Mouse (Mus musculus): Measurements from ENCODE around the gene Stra6. TPM values are rescaled to one million over a fixed set of nuclear protein-coding genes. Genes with fewer than 3 reads are reported as not detected.

Gene Stra6
- polyA plus RNA-seq, 1 experiment from 2014 or later: 9.9 TPM

- no peaks in the 10 kb centered on the region for H3K27me3 ChIP-seq (replicated peaks; ENCODE audit: control insufficient read depth, insufficient read depth, low read length)
- peak overlapping the region; percentile 40; the same call in 1 of the 2 replicates for H3K9ac ChIP-seq (ENCODE audit: low read length)
- no peaks in the 10 kb centered on the region for H3K9me3 ChIP-seq (replicated peaks; ENCODE audit: control insufficient read depth, low read length)
- WGBS: 34% methylated on average over 6 of the region's 6 CpGs
- DNase-seq (ENCODE audit: low spot score): peak; percentile 86
- peak; percentile 51 for ATAC-seq
- H3K4me3 ChIP-seq (ENCODE audit: low read depth, low read length): no peak overlapping the region
- peak overlapping the region; percentile 99 for H3K27ac ChIP-seq (ENCODE audit: low read depth, low read length)
- peaks cover 62% of the 10 kb centered on the region for H3K4me1 ChIP-seq (ENCODE audit: control insufficient read depth, insufficient read depth, low read length)
- H3K36me3 ChIP-seq (ENCODE audit: control insufficient read depth, insufficient read depth, low read length): no peaks in the 10 kb centered on the region
- peak overlapping the region; percentile 46; the same call in 1 of the 2 replicates for H3K4me2 ChIP-seq (ENCODE audit: low read length)
Observed at GRCm38 (mm10) chr9:58111431-58111830, 47.8 kb downstream of the Stra6 start.

GRCm38 (mm10) chr9:58112321-58112751 is 48.7 kb downstream of the Stra6 start:
- WGBS: under 1% methylated on average over 6 of the region's 6 CpGs
- Histone ChIP-seq H3K27me3 (replicated peaks; ENCODE audit: control insufficient read depth, insufficient read depth, low read length) (no peaks in the 10 kb centered on the region), H3K9ac (ENCODE audit: low read length) (peak overlapping the region; percentile 40), H3K4me3 (ENCODE audit: low read depth, low read length) (no peak overlapping the region), H3K4me2 (ENCODE audit: low read length) (peak overlapping the region; percentile 46), H3K4me1 (ENCODE audit: control insufficient read depth, insufficient read depth, low read length) (peaks cover 68% of the 10 kb centered on the region), H3K36me3 (ENCODE audit: control insufficient read depth, insufficient read depth, low read length) (no peaks in the 10 kb centered on the region), H3K27ac (ENCODE audit: low read depth, low read length) (peak overlapping the region; percentile 99), H3K9me3 (replicated peaks; ENCODE audit: control insufficient read depth, low read length) (no peaks in the 10 kb centered on the region)
- peak; percentile 87 for DNase-seq (ENCODE audit: low spot score)
- peak; percentile 76 for ATAC-seq

GRCm38 (mm10) chr9:58112866-58113278 is 49.3 kb downstream of the Stra6 start:
- WGBS: 0% methylated on average over 6 of the region's 6 CpGs
- Histone ChIP-seq H3K36me3 (ENCODE audit: control insufficient read depth, insufficient read depth, low read length) (no peaks in the 10 kb centered on the region), H3K27me3 (replicated peaks; ENCODE audit: control insufficient read depth, insufficient read depth, low read length) (no peaks in the 10 kb centered on the region), H3K4me3 (ENCODE audit: low read depth, low read length) (peak overlapping the region; percentile 11; the same call in 1 of the 2 replicates), H3K9ac (ENCODE audit: low read length) (peak overlapping the region; percentile 61), H3K4me1 (ENCODE audit: control insufficient read depth, insufficient read depth, low read length) (peaks cover 66% of the 10 kb centered on the region), H3K4me2 (ENCODE audit: low read length) (peak overlapping the region; percentile 46), H3K27ac (ENCODE audit: low read depth, low read length) (peak overlapping the region; percentile 99), H3K9me3 (replicated peaks; ENCODE audit: control insufficient read depth, low read length) (no peaks in the 10 kb centered on the region)
- DNase-seq (ENCODE audit: low spot score): peak; percentile 96
- peak; percentile 83 for ATAC-seq

GRCm38 (mm10) chr9:58113279-58113884 is 49.8 kb downstream of the Stra6 start:
- WGBS: under 1% methylated on average over 22 of the region's 22 CpGs
- H3K9me3 ChIP-seq (replicated peaks; ENCODE audit: control insufficient read depth, low read length): no peaks in the 10 kb centered on the region
- H3K4me1 ChIP-seq (ENCODE audit: control insufficient read depth, insufficient read depth, low read length): peaks cover 66% of the 10 kb centered on the region
- H3K4me2 ChIP-seq (ENCODE audit: low read length): peak overlapping the region; percentile 46
- DNase-seq (ENCODE audit: low spot score): peak; percentile 75
- H3K36me3 ChIP-seq (ENCODE audit: control insufficient read depth, insufficient read depth, low read length): no peaks in the 10 kb centered on the region
- no peaks in the 10 kb centered on the region for H3K27me3 ChIP-seq (replicated peaks; ENCODE audit: control insufficient read depth, insufficient read depth, low read length)
- H3K4me3 ChIP-seq (ENCODE audit: low read depth, low read length): peak overlapping the region; percentile 11; the same call in 1 of the 2 replicates
- peak overlapping the region; percentile 61 for H3K9ac ChIP-seq (ENCODE audit: low read length)
- peak overlapping the region; percentile 99 for H3K27ac ChIP-seq (ENCODE audit: low read depth, low read length)
- peak; percentile 35 for ATAC-seq

GRCm38 (mm10) chr9:58114019-58114418 is 50.4 kb downstream of the Stra6 start:
- Histone ChIP-seq H3K27me3 (replicated peaks; ENCODE audit: control insufficient read depth, insufficient read depth, low read length) (no peaks in the 10 kb centered on the region), H3K36me3 (ENCODE audit: control insufficient read depth, insufficient read depth, low read length) (no peaks in the 10 kb centered on the region), H3K9ac (ENCODE audit: low read length) (peak overlapping the region; percentile 61), H3K4me2 (ENCODE audit: low read length) (peak overlapping the region; percentile 46), H3K27ac (ENCODE audit: low read depth, low read length) (peak overlapping the region; percentile 99), H3K4me3 (ENCODE audit: low read depth, low read length) (no peak overlapping the region), H3K4me1 (ENCODE audit: control insufficient read depth, insufficient read depth, low read length) (peaks cover 69% of the 10 kb centered on the region), H3K9me3 (replicated peaks; ENCODE audit: control insufficient read depth, low read length) (no peaks in the 10 kb centered on the region)
- 2% methylated on average over 9 of the region's 9 CpGs for WGBS
- ATAC-seq: no peak
- no peak for DNase-seq (ENCODE audit: low spot score)

- Histone ChIP-seq H3K9ac (ENCODE audit: low read length) (peak overlapping the region; percentile 13), H3K4me1 (ENCODE audit: control insufficient read depth, insufficient read depth, low read length) (peaks cover 66% of the 10 kb centered on the region), H3K36me3 (ENCODE audit: control insufficient read depth, insufficient read depth, low read length) (no peaks in the 10 kb centered on the region), H3K27me3 (replicated peaks; ENCODE audit: control insufficient read depth, insufficient read depth, low read length) (no peaks in the 10 kb centered on the region), H3K9me3 (replicated peaks; ENCODE audit: control insufficient read depth, low read length) (no peaks in the 10 kb centered on the region), H3K27ac (ENCODE audit: low read depth, low read length) (peak overlapping the region; percentile 99), H3K4me2 (ENCODE audit: low read length) (no peak overlapping the region), H3K4me3 (ENCODE audit: low read depth, low read length) (no peak overlapping the region)
- whole genome bisulfite sequencing: 30% methylated on average over 7 of the region's 7 CpGs
- no peak for ATAC-seq
- peak; percentile 77 for DNase-seq (ENCODE audit: low spot score)
Observed at GRCm38 (mm10) chr9:58115297-58115925, 51.8 kb downstream of the Stra6 start.

GRCm38 (mm10) chr9:58116024-58116651 is 52.5 kb downstream of the Stra6 start:
- peak overlapping the region; percentile 13 for H3K9ac ChIP-seq (ENCODE audit: low read length)
- H3K4me1 ChIP-seq (ENCODE audit: control insufficient read depth, insufficient read depth, low read length): peaks cover 58% of the 10 kb centered on the region
- DNase-seq (ENCODE audit: low spot score): no peak

GRCm38 (mm10) chr9:58118671-58119070 is 55.1 kb downstream of the Stra6 start, which contains the start of gene Ccdc33:
Gene Ccdc33, minus strand, starts transcription at chr9:58118823.
- no peak for ATAC-seq
- Histone ChIP-seq H3K36me3 (ENCODE audit: control insufficient read depth, insufficient read depth, low read length) (no peaks in the 10 kb centered on the region), H3K4me2 (ENCODE audit: low read length) (no peak within 1 kb of the TSS), H3K4me3 (ENCODE audit: low read depth, low read length) (no peak within 1 kb of the TSS), H3K27ac (ENCODE audit: low read depth, low read length) (no peak within 1 kb of the TSS), H3K9ac (ENCODE audit: low read length) (no peak within 1 kb of the TSS), H3K27me3 (replicated peaks; ENCODE audit: control insufficient read depth, insufficient read depth, low read length) (no peaks in the 10 kb centered on the region), H3K9me3 (replicated peaks; ENCODE audit: control insufficient read depth, low read length) (no peaks in the 10 kb centered on the region), H3K4me1 (ENCODE audit: control insufficient read depth, insufficient read depth, low read length) (peaks cover 37% of the 10 kb centered on the region)
- WGBS: 10% methylated on average over 2 of the region's 2 CpGs
- no peak for DNase-seq (ENCODE audit: low spot score)

More at GRCm38 (mm10) chr9:58116024-58116651, 52.5 kb downstream of the Stra6 start:
- no peak for ATAC-seq
- H3K4me2 ChIP-seq (ENCODE audit: low read length): no peak overlapping the region
- H3K9me3 ChIP-seq (replicated peaks; ENCODE audit: control insufficient read depth, low read length): no peaks in the 10 kb centered on the region
- 38% methylated on average over 6 of the region's 7 CpGs for WGBS
- no peaks in the 10 kb centered on the region for H3K27me3 ChIP-seq (replicated peaks; ENCODE audit: control insufficient read depth, insufficient read depth, low read length)
- H3K4me3 ChIP-seq (ENCODE audit: low read depth, low read length): no peak overlapping the region
- H3K27ac ChIP-seq (ENCODE audit: low read depth, low read length): peak overlapping the region; percentile 99
- H3K36me3 ChIP-seq (ENCODE audit: control insufficient read depth, insufficient read depth, low read length): no peaks in the 10 kb centered on the region
